Mouse (Mus musculus) gastrocnemius, adult 8-10 months (tissue): Measurements from ENCODE around the gene Tnfsf13b. TPM values are rescaled to one million over a fixed set of nuclear protein-coding genes. Genes with fewer than 3 reads are reported as not detected.

Experiments
- DNase-seq, 2 experiments: peaks; one replicate each; pipeline ENCODE4 v3.0.0; 2022; ENCODE audit warnings: low spot score in 2 of 2
- total RNA-seq, 4 experiments: library from RNA; stranded (reverse); gene quantifications; 2 replicates each; pipeline ENCODE4 v1.2.4; 2022

The Tnfsf13b gene
- 1 to 10 TPM in 2 of 4 experiments, under 1 TPM in 2; 0.47 to 1.0 (median 0.83) TPM for total RNA-seq

DNA sequence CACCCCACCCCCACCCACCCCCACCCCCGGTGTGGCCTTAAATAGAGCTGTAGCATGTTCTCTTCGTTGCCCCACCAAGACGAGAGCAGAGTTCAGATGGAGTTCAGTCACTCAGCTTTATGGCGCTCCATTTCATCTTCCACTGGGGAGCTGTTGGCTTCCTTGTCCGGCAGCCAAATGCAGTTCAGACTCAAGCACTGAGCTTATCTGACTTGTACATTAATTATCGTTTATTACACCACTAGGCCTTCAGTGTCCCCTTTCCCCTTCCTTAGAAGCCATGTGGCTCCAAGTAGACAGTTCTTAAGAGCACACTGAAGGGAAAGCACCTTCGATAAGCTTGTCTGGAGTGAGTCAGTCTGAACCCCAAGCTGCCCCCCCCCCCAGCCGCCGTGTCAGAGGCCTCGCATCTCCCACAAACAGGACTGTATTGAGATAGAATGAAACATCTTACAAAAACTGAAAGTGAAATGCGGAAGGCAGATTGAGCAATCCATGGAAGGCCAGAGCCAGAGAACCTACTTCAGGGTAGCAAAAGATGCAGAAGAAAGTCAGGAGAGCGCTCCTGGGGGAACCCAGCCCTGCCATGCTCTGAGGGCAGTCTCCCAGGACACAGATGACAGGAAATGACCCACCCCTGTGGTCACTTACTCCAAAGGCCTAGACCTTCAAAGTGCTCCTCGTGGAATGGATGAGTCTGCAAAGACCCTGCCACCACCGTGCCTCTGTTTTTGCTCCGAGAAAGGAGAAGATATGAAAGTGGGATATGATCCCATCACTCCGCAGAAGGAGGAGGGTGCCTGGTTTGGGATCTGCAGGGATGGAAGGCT, at the start of gene Tnfsf13b:
Tnfsf13b (plus strand) TSS at position 312 of the 830 bp plus-strand sequence.
- DNase-seq, result no peak

DNA sequence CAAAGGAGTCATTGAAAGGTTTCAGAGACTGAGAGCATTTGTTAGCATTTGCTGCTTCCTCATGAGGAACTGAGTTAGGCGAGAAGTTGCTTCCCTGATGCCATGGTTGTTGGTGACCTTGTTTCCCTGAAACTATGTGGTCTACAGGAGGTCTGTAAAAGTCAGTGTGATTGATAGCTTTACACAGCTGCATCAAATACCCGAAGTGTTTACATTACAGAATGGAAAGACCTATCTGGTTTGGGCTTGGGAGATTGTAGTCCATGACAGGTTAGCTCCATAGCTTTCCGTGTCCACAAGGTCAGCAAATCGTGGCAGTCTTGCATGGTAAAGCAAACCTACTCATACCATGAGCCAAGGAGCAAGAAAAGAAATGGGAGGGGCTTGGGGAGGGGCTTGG, 47.9 kb upstream of the Tnfsf13b start:
- DNase-seq, result no peak

DNA sequence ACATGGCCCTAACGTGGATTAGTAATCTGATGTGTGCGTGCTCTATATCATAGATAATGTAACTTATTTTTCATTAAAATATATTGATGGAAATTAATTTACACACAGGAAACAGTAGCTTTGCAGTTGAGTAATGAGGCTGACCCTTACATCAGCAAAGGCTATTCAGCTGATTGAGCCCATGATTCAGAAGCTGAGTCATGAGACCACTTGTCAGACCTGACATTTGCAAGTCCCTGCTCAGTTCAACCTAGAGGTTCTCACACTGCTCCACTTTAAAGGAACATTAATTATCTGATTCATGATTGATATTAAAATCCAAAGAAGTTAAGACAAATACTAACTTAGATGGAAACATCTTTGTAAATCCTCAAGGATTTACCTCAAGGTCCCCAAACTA, 46.3 kb upstream of the Tnfsf13b start:
- DNase-seq, result no peak

DNA sequence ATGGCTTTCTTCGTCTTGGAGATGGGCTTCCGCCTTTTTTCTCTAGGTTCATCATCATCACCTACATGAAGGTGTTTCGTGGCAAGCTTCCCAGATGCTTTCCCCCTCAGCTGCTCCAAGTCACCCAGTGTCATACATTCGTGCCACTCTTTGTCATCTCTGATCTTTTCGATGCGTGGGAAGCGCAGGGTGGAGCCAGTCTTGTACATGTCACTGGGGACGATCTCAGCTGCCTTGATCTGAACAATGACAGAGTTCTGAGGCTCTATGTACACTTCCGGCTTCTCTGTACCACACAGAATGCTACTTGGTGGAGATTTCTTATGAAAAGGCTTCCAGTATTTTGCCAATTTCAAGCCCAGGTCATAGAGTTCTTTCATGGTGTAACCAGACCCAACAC, 34.4 kb upstream of the Tnfsf13b start:
- DNase-seq, result no peak

DNA sequence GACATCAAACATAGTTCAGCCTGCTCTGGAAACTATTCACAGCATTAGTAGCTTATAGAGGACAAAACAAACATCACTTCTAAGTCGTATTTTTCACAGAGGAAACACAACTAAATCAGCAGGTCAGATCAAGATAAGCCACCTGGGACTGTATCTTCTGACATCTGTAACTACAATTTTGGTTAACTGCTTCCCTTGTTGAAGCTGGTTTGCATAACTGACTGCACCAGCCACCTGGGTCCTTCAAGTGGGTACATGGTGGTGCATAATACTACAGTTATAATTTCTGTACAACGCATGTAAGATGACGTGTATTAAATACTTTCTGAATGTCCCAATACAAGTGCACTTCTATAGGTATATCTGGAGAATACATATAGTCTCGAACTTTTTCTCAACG, 31.0 kb upstream of the Tnfsf13b start:
- no peak for DNase-seq

DNA sequence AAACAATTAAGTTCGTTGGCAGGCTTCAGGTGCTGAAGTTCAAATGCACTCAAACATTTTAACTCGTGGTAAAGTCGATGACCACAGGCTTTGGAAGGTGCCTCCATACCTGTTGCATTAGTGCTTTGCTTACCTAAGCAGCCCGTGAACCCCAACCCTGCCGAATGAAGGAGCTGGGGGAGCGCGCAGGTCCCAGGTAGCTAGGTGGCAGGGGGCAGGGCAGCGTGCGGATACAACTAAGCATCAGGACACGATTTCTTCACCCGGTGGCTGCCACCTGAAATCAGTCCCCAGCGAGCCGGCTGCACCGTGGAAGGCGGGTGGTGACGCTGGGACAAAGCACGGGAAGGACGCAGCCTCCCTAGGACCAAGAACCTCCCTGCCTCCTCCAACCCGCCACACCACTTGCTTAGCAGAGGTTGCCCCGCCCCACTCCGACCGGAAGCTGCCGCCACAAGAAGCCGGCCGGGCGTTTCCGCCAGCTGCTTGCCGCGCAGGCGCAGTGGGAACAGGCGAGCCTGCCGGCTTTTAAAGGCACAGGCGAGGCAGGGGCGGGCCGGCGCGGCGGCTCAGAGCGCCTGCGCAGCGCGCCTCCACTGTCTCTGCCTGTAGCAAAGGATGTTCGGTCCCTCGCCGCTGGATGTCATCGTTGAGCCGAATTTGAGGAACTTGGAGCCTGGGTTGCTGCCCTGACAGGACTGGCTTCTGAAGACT, 30.2 kb upstream of the Tnfsf13b start:
- DNase-seq, result peak; percentile 98 to 100

DNA sequence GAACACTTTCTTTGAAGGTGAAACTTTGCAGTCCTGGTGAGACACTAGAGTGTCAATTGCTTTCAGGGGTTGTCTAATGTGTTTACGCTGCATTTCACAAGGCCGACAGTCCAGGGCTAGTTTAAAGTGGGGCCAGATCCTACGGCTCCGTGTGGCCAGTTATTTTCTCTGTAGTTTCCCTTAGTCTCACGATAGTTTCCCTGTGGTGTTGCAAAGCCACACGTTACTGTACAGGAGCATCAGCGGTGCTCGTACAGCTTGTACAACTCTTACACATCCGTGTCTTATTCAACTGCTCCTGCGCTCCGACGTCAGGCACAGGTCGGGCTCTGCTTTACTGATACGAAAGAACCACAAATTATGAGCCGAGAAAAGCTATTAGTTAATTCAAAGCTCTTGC, 29.3 kb upstream of the Tnfsf13b start:
- DNase-seq, result peak in 1 of 2 experiments; percentile 3

DNA sequence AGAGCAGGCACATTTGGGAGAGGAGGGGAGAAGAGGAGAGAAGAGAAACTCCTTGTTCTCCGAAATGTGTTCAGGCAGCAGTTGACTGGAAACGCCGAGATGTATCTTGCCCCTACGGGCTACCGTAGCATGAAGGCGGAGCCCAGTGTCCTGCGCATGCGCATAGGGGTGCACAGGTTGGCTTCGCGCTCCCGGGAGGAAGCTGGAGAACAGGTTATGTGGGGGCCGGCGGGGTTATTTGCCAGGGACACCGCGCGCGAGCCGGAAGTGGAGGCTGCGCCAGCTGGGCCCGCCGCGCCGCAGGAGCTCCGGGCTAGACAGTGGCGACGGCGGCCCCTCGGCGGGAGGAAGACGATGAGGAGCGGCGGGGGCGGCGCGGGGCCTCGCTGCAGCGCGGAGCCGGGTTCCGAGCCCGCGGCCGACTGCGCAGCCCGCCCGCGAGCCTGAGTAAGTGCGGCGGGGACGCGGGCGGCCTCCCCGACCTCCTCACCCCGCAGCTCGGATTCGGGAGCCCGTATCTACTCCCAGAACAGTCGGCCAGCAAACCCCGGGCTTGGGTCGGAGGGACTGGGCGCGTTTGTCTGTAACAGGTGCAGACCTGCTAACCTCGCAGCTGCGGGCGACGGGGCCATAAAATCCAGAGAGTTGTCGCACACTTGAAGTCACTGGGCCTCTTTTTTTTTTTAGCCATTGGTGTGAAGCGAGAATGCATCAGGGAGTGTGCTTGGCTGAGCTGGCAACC, 28.5 kb upstream of the Tnfsf13b start, which contains the start of the genes Lig4 and Abhd13:
Lig4 (minus strand) TSS at position 114 of the 742 bp plus-strand sequence.
Abhd13 (plus strand) TSS at position 135 of the 742 bp plus-strand sequence.
- peak; percentile 95 to 96 for DNase-seq

DNA sequence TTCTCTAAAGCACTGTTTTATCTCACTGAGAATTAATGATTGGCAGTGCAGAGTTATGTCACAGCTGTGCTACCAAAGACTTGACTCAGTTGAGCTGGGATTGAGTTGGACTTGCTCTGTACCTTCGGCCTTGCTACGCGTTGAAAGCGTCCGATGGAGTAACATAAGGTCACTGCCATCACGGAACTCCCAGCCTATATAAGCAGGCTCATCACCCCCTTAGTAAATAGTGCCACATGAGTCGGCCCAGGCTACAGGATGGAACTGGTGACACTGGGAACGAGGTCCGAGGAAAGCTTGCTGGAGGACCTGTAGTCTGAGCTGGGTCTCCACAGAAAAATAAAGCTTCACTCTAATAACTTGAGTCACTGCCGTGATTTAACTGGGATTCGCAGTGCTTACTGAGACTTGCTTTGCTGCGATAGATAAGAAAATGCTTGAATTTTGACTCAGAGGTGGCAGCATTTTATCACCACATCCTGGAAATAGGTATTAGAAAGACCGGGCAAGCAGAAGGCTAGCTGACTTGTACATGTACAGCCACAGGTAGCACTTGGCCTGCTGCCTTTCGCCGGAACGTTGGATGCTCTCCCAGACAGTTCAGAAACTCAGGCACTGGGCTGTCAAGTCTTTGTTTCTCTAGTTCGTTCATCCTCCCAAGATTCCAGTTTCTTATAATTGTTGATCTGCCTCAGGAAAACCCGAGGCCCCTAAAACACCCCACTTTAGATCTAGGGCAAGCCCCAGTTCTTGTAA, 27.6 kb upstream of the Tnfsf13b start:
- no peak for DNase-seq

DNA sequence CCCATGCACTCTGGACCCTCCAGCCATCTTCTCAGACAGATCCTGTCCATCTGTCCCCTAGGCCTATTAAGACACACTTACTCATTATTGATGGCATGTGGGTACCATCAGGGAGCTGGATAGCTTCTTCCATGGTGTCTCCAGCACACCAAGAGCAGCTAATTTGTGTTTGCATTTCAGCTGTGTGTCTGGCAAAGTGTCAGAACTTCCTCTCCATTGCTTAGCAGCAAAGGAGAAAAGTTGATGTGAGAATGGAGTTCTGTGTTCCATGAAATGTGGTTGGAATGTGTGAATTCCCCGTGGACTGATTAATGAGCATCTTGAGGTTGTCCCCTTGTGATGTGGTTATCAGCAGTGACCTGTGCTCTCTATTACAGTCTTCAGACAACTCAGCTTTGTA, 26.5 kb upstream of the Tnfsf13b start:
- no peak for DNase-seq

DNA sequence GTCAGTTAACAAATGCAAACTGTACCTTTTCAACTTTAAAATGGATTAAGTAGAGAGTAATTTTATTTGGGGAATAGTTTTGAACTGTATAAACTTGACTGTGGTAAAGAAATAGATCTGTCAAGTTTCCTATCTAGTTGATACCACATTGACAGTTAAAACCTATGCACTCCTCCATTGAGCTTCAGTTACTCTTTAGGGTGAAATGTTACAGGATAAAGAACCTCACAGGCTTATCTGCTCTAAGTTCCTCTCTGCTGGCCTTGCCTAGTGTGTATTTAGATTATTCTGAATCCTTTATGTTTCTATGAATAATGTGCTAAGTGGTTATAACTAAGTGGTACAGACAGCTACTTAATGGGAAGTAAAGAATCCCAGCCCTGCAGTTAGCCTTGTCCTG, 26.1 kb upstream of the Tnfsf13b start:
- DNase-seq, result no peak

DNA sequence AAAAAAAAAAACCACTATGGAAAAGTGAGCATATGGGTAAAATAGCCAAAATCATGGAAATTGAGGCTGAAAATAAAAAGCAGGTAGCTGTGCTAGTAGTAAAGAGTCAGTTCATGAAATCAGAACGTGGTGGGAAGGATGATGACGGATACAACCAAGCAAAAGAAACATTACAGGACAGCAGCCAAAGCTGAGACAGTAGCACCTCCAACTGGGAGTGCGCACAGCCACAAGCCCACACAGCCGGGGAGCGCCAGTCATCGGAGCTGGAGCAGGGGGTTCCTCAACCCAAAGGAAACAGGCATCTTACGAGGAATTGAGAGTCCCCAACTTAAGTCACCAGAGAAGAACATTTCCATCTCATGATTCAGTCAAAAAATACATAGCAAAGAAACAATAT, 2.2 kb upstream of the Tnfsf13b start:
- no peak for DNase-seq

DNA sequence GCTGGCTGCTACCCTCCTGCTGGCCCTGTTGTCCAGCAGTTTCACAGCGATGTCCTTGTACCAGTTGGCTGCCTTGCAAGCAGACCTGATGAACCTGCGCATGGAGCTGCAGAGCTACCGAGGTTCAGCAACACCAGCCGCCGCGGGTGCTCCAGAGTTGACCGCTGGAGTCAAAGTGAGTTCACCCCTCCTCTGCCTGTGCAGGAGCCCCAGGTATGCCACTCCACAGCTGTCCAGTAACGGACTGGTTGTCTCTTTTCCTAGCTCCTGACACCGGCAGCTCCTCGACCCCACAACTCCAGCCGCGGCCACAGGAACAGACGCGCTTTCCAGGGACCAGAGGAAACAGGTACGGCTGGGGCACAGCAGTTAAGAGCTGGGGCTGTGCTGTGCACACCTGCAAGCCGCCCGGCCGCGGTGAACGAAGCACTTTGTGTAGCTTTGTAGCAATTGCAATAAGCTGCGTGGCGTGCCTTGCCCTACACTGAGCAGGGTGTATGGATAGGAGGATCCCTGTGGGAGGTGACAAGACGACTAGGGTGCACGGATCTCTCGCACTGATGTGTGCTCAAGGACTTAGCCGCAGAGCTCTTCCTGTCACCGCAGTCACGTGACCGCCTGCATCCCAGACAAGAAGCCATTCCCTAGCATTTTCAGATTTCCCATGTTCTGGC, 856 bp downstream of the Tnfsf13b start:
- no peak for DNase-seq

DNA sequence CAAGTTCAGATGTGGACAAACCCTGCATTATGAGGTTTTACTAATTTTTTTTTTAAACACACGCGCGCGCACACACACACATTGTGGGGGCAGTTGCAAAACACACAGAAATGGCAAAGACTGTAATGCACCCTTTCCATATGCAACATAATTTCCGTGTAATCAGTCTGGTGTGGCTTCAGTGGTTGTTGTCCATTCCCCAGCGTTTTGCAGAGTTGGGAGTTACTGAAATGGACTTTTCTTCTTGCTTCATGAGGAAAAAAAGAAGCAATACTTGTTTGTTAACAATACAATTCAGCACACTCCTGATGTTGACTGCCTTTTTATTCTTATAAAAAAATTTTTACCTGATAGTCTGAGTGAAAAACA, 1.4 kb downstream of the Tnfsf13b start:
- no peak for DNase-seq

DNA sequence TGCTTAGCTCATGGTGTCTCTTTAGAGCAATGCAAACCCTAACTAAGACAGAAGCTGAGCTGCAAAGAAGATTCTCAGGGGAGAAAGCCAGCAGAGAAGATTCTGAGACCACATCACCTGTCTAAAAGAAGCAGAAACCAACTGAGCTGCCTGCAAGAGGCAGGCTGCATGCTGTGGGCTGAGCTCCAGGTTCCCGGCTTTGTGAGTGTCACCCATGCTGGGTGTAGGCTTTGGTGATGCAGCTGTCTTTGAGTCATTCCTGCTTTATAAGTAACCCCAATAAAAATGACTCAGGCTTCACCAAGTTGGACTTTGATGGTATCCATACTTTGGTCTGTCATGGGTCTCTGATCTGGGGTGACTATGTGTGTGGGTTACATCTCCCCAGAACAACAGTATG, 10.0 kb downstream of the Tnfsf13b start:
- DNase-seq, result no peak

DNA sequence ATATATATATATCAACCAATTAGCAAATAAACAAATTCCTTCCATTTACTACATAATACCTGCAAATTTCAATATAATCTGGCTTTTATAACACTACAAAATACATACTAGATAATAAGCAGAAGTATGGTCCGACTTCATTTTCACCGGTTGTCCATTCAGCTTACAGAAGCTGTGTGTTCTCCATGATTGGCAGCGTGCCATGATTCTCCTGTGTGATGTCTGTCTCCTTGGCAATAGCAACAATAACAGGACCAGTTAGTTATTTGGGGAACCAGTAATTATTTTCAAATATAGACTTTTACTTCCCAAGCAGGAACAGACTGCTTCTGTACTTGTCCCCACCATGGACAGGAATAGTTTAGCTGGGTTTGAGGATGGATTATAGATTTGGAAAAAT, 11.0 kb downstream of the Tnfsf13b start:
- DNase-seq, result no peak

DNA sequence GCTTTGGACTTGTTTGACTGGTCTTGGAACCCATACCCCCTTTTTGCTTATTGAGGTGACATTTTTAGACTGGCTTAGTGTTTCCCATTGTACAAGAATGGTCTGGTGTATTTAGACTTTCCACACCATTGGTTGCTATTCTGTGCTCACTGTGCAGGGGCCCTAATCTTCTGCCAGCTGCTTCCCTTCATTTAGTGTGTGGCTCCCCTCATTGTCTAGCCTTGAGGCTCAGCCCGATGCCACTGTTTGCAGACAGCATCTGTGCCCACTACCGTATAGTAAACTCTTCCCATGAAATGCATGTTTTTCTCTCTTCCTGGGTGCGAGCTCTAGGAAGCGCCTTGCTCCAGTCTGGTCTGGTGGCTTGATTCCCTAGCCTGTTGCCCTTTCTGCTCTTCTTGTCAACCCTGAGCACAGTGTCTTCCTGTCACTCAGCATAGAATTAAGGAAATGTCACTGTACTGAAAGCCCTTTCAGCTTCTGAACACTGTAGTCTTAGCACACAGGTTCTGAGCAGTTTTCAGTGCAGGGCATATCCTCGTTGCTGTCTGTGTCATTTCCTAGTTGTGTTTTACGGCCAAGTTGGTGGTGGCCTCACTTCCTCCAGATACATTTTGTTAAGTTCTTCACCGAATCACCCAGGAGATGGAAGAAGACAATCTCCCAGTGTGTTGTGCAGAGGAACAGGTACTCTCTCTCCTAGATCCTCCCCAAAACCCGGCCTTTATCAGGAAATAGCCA, 24.2 kb downstream of the Tnfsf13b start:
- DNase-seq, result no peak

DNA sequence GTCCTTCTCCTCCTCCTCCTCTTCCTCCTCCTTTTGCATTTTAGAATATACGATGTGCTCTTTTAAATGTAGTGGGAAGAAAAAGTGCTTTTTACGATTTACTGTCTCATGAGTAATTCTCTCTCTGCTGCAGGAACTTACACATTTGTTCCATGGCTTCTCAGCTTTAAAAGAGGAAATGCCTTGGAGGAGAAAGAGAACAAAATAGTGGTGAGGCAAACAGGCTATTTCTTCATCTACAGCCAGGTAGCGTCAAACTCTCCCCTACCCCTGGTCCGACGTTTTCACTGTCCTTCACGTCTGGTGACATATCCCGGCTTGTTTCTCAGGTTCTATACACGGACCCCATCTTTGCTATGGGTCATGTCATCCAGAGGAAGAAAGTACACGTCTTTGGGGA, 24.9 kb downstream of the Tnfsf13b start:
- no peak for DNase-seq

DNA sequence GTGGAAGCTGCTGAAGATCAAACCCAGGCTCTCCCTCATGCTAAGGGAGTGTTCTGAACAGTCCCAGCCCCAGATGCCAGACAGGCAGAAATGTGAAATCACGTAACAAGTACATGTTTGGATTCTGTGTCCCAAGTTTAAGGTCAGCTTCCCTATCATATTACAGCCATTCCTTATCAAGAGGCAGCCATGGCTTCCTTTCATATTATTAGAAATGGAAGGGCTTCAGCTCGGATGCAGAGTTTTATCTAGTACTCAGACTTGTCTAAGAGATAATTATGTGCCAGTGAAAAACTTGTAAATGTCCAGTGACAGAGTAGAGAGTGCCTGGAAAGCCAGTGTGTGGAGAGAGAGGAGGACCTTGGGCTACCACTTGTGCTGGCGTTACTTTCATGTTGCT, 34.6 kb downstream of the Tnfsf13b start:
- no peak for DNase-seq
